Mouse (Mus musculus): ENCODE results near the gene Fggy. TPM values are rescaled to one million over a fixed set of nuclear protein-coding genes. Genes with fewer than 3 reads are reported as not detected.
A peak's percentile ranks its signal among the peaks of the same experiment; 100 is the strongest.

The Fggy gene
- polyA plus RNA-seq, 1 experiment = 189 TPM

GRCm38 (mm10) chr4:95533946-95534345, 23.4 kb upstream of the Fggy start:
- WGBS = 93% methylated on average over 3 of the region's 3 CpGs
- H3K27me3 ChIP-seq (replicated peaks; ENCODE audit: control insufficient read depth, insufficient read depth, low read length) = no peaks in the 10 kb centered on the region
- no peaks in the 10 kb centered on the region for H3K4me1 ChIP-seq (ENCODE audit: control insufficient read depth, insufficient read depth, low read length)
- no peak for TF ChIP-seq POLR2A (IDR thresholded peaks at IDR 0.05; ENCODE audit: low read depth, low read length)
- no peak for TF ChIP-seq CTCF (conservative IDR thresholded peaks at IDR 0.05; ENCODE audit: insufficient read depth, insufficient read length, low read depth, low read length)
- no peaks in the 10 kb centered on the region for H3K36me3 ChIP-seq (ENCODE audit: control insufficient read depth, insufficient read depth, low read length)
- DNase-seq = no peak
- H3K4me3 ChIP-seq (ENCODE audit: insufficient read depth, low read depth, low read length) = no peak overlapping the region
- no peak overlapping the region for H3K27ac ChIP-seq (ENCODE audit: insufficient read depth, low read depth, low read length)

DNA sequence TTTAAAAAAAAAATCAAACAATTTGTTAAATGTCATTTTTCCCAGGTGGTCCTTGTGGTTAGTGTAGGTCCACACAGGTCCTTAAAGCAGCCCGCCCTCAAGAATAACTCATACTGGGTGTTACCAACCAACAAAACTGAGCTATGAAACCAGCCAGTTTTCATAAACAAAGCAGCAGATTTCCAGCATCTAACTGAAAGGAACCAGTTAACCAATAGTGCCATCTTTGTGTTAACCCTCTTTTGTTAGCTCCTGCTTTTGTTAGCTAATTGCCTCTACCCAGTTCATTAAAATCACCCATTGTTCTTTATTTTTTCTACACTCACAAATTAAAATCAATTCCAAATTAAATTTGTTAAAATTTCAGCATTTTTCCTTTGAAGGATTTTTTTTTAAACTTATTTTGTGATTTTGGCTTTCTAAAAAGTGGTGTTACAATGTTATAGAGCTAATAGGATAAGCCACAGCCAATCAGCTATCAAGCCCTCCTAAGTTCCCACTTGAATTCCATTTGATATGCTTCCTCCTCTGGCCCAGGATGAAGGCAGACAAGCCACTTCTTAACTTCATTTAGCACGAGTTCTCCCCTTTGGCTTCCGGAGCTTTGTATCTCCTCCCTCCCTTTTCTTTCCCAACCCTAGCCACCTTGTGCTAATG, 15.8 kb upstream of the Fggy start:
- 98% methylated on average over 3 of the region's 3 CpGs for WGBS
- Histone ChIP-seq H3K27ac (ENCODE audit: insufficient read depth, low read depth, low read length) (no peak overlapping the region), H3K36me3 (ENCODE audit: control insufficient read depth, insufficient read depth, low read length) (no peaks in the 10 kb centered on the region), H3K4me3 (ENCODE audit: insufficient read depth, low read depth, low read length) (no peak overlapping the region), H3K4me1 (ENCODE audit: control insufficient read depth, insufficient read depth, low read length) (no peaks in the 10 kb centered on the region), H3K27me3 (replicated peaks; ENCODE audit: control insufficient read depth, insufficient read depth, low read length) (no peaks in the 10 kb centered on the region)
- DNase-seq = no peak
- TF ChIP-seq POLR2A (IDR thresholded peaks at IDR 0.05; ENCODE audit: low read depth, low read length) = no peak
- TF ChIP-seq CTCF (conservative IDR thresholded peaks at IDR 0.05; ENCODE audit: insufficient read depth, insufficient read length, low read depth, low read length) = no peak

DNA sequence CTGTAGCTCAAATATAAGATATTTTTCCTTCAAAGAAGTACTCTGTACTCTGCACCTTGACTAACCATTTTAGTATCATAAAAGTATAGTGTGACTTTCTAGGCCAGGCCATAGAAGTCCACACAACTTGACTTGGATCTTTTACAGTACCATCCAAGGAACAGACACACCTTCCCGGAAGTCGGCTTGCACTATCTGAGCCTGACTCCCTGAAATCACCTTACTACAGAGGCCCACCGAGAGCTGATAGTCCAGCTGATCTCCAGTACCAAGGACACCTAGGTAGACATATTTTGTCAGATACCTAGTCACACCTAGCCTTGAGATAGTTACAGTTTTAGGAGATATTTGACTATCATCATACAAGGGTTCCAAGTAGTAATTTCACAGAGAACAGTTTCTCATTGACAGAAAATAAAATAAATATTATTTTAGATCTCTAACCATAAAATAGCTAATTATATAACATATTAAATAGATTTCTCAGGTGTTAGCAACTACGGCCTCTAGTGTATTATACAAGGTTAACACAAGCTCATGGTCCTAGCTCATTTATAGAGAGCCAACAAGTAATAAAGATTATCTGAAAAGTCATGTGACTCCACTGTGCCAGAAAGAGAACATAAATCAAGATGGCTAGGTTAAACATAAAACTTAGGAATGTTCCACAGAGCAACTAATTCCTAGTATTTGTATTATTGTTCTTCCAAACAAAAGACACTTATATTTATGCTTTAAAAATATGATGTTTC, 15.1 kb upstream of the Fggy start:
- no peak overlapping the region for H3K4me3 ChIP-seq (ENCODE audit: insufficient read depth, low read depth, low read length)
- TF ChIP-seq CTCF (conservative IDR thresholded peaks at IDR 0.05; ENCODE audit: insufficient read depth, insufficient read length, low read depth, low read length) = no peak
- no peak for TF ChIP-seq POLR2A (IDR thresholded peaks at IDR 0.05; ENCODE audit: low read depth, low read length)
- H3K27ac ChIP-seq (ENCODE audit: insufficient read depth, low read depth, low read length) = no peak overlapping the region
- no peak for DNase-seq
- H3K27me3 ChIP-seq (replicated peaks; ENCODE audit: control insufficient read depth, insufficient read depth, low read length) = no peaks in the 10 kb centered on the region
- H3K4me1 ChIP-seq (ENCODE audit: control insufficient read depth, insufficient read depth, low read length) = no peaks in the 10 kb centered on the region
- WGBS = 92% methylated on average over 4 of the region's 4 CpGs
- no peaks in the 10 kb centered on the region for H3K36me3 ChIP-seq (ENCODE audit: control insufficient read depth, insufficient read depth, low read length)

- 95% methylated on average over 4 of the region's 4 CpGs for WGBS
- H3K4me1 ChIP-seq (ENCODE audit: control insufficient read depth, insufficient read depth, low read length) = no peaks in the 10 kb centered on the region
Observed at GRCm38 (mm10) chr4:95543529-95543928, 13.8 kb upstream of the Fggy start.

DNA sequence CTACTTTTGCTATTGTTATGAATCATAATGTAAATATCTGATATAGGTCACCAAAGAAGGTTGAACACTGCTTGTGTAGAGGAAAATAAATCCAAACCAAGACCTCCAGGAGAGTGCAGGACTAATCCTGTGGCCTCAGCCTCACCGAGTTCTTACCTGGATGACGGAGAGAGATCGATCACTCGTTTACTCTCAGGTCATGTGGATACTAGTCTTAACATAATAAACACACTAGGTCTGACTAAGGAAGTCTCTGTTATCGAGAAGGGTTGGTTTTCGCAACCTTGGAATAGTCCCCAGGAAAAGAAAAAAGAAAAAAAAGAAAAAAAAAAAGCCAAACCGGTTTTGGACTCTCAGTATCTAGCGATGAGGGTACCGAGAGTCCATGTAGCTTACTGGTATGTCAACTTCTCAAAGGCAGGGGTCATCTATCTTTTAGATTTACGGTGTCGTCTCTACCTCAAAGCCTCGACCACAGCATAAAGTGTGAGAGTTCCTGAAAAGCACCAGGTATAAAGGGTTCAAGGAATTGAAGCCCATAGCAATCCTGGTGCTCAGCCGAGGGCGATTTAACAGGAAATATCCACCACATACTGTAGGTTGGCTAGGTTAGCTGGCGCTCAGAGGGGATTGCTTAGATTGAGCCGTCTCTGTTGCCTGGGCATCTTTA, 509 bp upstream of the Fggy start:
- TF ChIP-seq POLR2A (IDR thresholded peaks at IDR 0.05; ENCODE audit: low read depth, low read length) (no peak), CTCF (conservative IDR thresholded peaks at IDR 0.05; ENCODE audit: insufficient read depth, insufficient read length, low read depth, low read length) (no peak)
- H3K27ac ChIP-seq (ENCODE audit: insufficient read depth, low read depth, low read length) = no peak overlapping the region
- peak overlapping the region; percentile 53 for H3K4me3 ChIP-seq (ENCODE audit: insufficient read depth, low read depth, low read length)
- peaks cover 3% of the 10 kb centered on the region; the same call in 1 of the 2 replicates for H3K4me1 ChIP-seq (ENCODE audit: control insufficient read depth, insufficient read depth, low read length)
- DNase-seq = no peak
- no peaks in the 10 kb centered on the region for H3K36me3 ChIP-seq (ENCODE audit: control insufficient read depth, insufficient read depth, low read length)
- H3K27me3 ChIP-seq (replicated peaks; ENCODE audit: control insufficient read depth, insufficient read depth, low read length) = no peaks in the 10 kb centered on the region
- WGBS = 28% methylated on average over 16 of the region's 16 CpGs

More at GRCm38 (mm10) chr4:95543529-95543928, 13.8 kb upstream of the Fggy start:
- H3K27me3 ChIP-seq (replicated peaks; ENCODE audit: control insufficient read depth, insufficient read depth, low read length) = no peaks in the 10 kb centered on the region; the same call in 1 of the 2 replicates
- peak; percentile 20 for DNase-seq
- no peaks in the 10 kb centered on the region for H3K36me3 ChIP-seq (ENCODE audit: control insufficient read depth, insufficient read depth, low read length)
- H3K27ac ChIP-seq (ENCODE audit: insufficient read depth, low read depth, low read length) = no peak overlapping the region
- TF ChIP-seq POLR2A (IDR thresholded peaks at IDR 0.05; ENCODE audit: low read depth, low read length) (no peak), CTCF (conservative IDR thresholded peaks at IDR 0.05; ENCODE audit: insufficient read depth, insufficient read length, low read depth, low read length) (no peak)
- H3K4me3 ChIP-seq (ENCODE audit: insufficient read depth, low read depth, low read length) = no peak overlapping the region

DNA sequence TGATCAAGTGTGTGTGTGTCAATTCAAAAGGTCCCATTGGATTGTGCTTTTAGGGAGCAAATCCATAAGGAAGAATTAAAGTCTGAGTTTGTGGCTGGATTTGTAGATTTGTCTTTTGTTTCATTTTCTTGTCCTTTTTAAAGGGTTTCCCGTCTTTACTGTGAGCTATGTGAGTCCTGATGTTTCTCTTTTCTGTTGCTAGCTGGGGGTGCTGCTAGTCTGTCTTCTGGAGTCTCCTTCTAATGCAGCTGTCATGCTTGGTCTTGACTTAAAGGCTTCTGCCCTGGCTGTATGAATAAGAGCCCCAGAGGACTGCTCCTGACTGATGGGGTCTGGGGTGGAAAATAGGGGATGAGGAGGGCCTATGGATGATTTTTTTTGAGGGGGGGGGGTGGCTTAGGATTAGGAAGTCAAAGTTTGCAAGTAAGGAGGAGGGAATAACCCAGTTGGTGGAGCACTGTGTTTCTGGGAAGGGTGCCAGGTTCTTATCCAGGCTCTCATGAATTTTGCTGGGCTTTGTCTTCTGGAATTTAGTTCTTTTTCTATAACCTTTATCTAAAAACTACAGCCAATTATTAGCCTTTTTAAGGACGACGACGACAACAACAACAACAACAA, 1.1 kb downstream of the Fggy start:
- peak; percentile 76 for DNase-seq
- peaks cover 3% of the 10 kb centered on the region; the same call in 1 of the 2 replicates for H3K4me1 ChIP-seq (ENCODE audit: control insufficient read depth, insufficient read depth, low read length)
- H3K27me3 ChIP-seq (replicated peaks; ENCODE audit: control insufficient read depth, insufficient read depth, low read length) = no peaks in the 10 kb centered on the region
- 56% methylated on average over 4 of the region's 4 CpGs for WGBS
- H3K4me3 ChIP-seq (ENCODE audit: insufficient read depth, low read depth, low read length) = no peak overlapping the region
- no peak for TF ChIP-seq CTCF (conservative IDR thresholded peaks at IDR 0.05; ENCODE audit: insufficient read depth, insufficient read length, low read depth, low read length)
- TF ChIP-seq POLR2A (IDR thresholded peaks at IDR 0.05; ENCODE audit: low read depth, low read length) = no peak
- H3K27ac ChIP-seq (ENCODE audit: insufficient read depth, low read depth, low read length) = peak overlapping the region; percentile 26
- no peaks in the 10 kb centered on the region for H3K36me3 ChIP-seq (ENCODE audit: control insufficient read depth, insufficient read depth, low read length)

Measured in kidney, adult 2 months (tissue).